Mouse (Mus musculus) MEL (cell line): ENCODE data around the gene Rasl10b. TPM values are rescaled to one million over a fixed set of nuclear protein-coding genes. Genes with fewer than 3 reads are reported as not detected.

Experiments
- DNase-seq: peaks from one replicate; pipeline ENCODE4 v3.0.0; 2011; ENCODE audit warnings: low read depth, low spot score
- H3K27ac ChIP-seq: 2 replicates; pipeline ENCODE4 v1.5.1; 2012; ENCODE audit warnings: low read depth, mild to moderate bottlenecking, control low read depth, low read length, moderate library complexity; ENCODE audit not compliant: control insufficient read depth
- H3K27me3 ChIP-seq, 2 experiments: fragments of 150-350 bp in 1 of 2; sonication (generic) in 1 of 2; 2 replicates each; pipeline ENCODE4 v1.6.1; 2012; ENCODE audit warnings: low read length in 2 of 2, mild to moderate bottlenecking in 2 of 2, improper control_type of control experiment in 1 of 2, moderate library complexity in 1 of 2; ENCODE audit not compliant: insufficient read depth in 2 of 2, control insufficient read depth in 1 of 2
- H3K36me3 ChIP-seq, 2 experiments: 2 replicates each; pipeline ENCODE4 v1.6.1; 2012 to 2014; ENCODE audit warnings: low read length in 2 of 2, improper control_type of control experiment in 1 of 2, inconsistent platforms in 1 of 2, mild to moderate bottlenecking in 1 of 2; ENCODE audit not compliant: insufficient read depth in 2 of 2, control insufficient read depth in 1 of 2
- H3K4me1 ChIP-seq, 2 experiments: fragments of 150-350 bp in 1 of 2; sonication (generic) in 1 of 2; 2 replicates each; pipeline ENCODE4 v1.6.1; 2012; ENCODE audit warnings: low read length in 2 of 2, improper control_type of control experiment in 1 of 2, mild to moderate bottlenecking in 1 of 2; ENCODE audit not compliant: insufficient read depth in 2 of 2, control insufficient read depth in 1 of 2
- H3K4me3 ChIP-seq, 2 experiments: fragments of 150-350 bp in 1 of 2; sonication (generic) in 1 of 2; 2 replicates each; pipeline ENCODE4 v1.5.1; 2012; ENCODE audit warnings: low read depth in 2 of 2, low read length in 2 of 2, mild to moderate bottlenecking in 2 of 2, moderate library complexity in 2 of 2, control low read depth in 1 of 2, improper control_type of control experiment in 1 of 2; ENCODE audit not compliant: control insufficient read depth in 1 of 2, insufficient read depth in 1 of 2
- H3K79me2 ChIP-seq: 2 replicates; pipeline ENCODE4 v1.6.1; 2012; ENCODE audit warnings: mild to moderate bottlenecking, low read length, moderate library complexity; ENCODE audit not compliant: control insufficient read depth, poor library complexity, insufficient read depth
- H3K9ac ChIP-seq: 2 replicates; pipeline ENCODE4 v1.6.1; 2012; ENCODE audit warnings: low read depth, mild to moderate bottlenecking, control low read depth, low read length, moderate library complexity; ENCODE audit not compliant: control insufficient read depth, poor library complexity, severe bottlenecking
- H3K9me3 ChIP-seq: fragments of 150-350 bp; sonication (generic); replicated peaks from 2 replicates; pipeline ENCODE4 v1.6.1; 2012; ENCODE audit warnings: mild to moderate bottlenecking, low read length, improper control_type of control experiment, moderate library complexity; ENCODE audit not compliant: insufficient read depth
- CHD2 ChIP-seq: IDR thresholded peaks from 2 replicates; pipeline ENCODE4 v1.6.1; 2011; ENCODE audit warnings: low read length, improper control_type of control experiment
- E2F4 ChIP-seq: IDR thresholded peaks from 2 replicates; pipeline ENCODE4 v1.6.1; 2011; ENCODE audit warnings: low read depth, low read length, improper control_type of control experiment, borderline replicate concordance
- ELF1 ChIP-seq: IDR thresholded peaks from 2 replicates; pipeline ENCODE4 v1.6.1; 2014; ENCODE audit warnings: low read depth, mild to moderate bottlenecking, inconsistent platforms, low read length, improper control_type of control experiment, moderate library complexity
- ETS1 ChIP-seq: IDR thresholded peaks from 2 replicates; pipeline ENCODE4 v1.6.1; 2012; ENCODE audit warnings: low read depth, mild to moderate bottlenecking, inconsistent platforms, low read length, improper control_type of control experiment, moderate library complexity
- GATA1 ChIP-seq: IDR thresholded peaks from 2 replicates; pipeline ENCODE4 v1.6.1; 2011; ENCODE audit warnings: low read depth, low read length, improper control_type of control experiment
- JUND ChIP-seq: IDR thresholded peaks from 2 replicates; pipeline ENCODE4 v1.6.1; 2011; ENCODE audit warnings: low read depth, mild to moderate bottlenecking, improper control_type of control experiment, low read length
- KAT2A ChIP-seq: conservative IDR thresholded peaks from 2 replicates; pipeline ENCODE4 v1.6.1; 2012; ENCODE audit warnings: low read depth, low read length, improper control_type of control experiment, inconsistent platforms
- MAX ChIP-seq: IDR thresholded peaks from 2 replicates; pipeline ENCODE4 v1.6.1; 2011; ENCODE audit warnings: low read length, improper control_type of control experiment
- MAZ ChIP-seq: IDR thresholded peaks from 2 replicates; pipeline ENCODE4 v1.6.1; 2012; ENCODE audit warnings: low read depth, mild to moderate bottlenecking, inconsistent platforms, low read length, improper control_type of control experiment
- MYB ChIP-seq: IDR thresholded peaks from 2 replicates; pipeline ENCODE4 v1.6.1; 2011; ENCODE audit warnings: mild to moderate bottlenecking, low read depth, low read length, improper control_type of control experiment
- MYC ChIP-seq: IDR thresholded peaks from 2 replicates; pipeline ENCODE4 v1.6.1; 2011; ENCODE audit warnings: low read depth, mild to moderate bottlenecking, low read length, improper control_type of control experiment, moderate library complexity
- NELFE ChIP-seq: IDR thresholded peaks from 2 replicates; pipeline ENCODE4 v1.6.1; 2011; ENCODE audit warnings: low read depth, low read length, improper control_type of control experiment
- NRF1 ChIP-seq: IDR thresholded peaks from 2 replicates; pipeline ENCODE4 v1.6.1; 2014; ENCODE audit warnings: low read depth, mild to moderate bottlenecking, inconsistent platforms, low read length, improper control_type of control experiment, moderate library complexity; ENCODE audit not compliant: poor library complexity, insufficient read depth, severe bottlenecking
- POLR2A ChIP-seq, 2 experiments: IDR thresholded peaks; 2 replicates each; pipeline ENCODE4 v1.6.1; 2011 to 2012; ENCODE audit warnings: low read length in 2 of 2, mild to moderate bottlenecking in 2 of 2, control low read depth in 1 of 2, improper control_type of control experiment in 1 of 2, low read depth in 1 of 2, moderate library complexity in 1 of 2; ENCODE audit not compliant: control insufficient read depth in 1 of 2, insufficient read depth in 1 of 2, poor library complexity in 1 of 2
- RAD21 ChIP-seq: IDR thresholded peaks from 2 replicates; pipeline ENCODE4 v1.6.1; 2011; ENCODE audit warnings: mild to moderate bottlenecking, low read depth, low read length, improper control_type of control experiment
- RCOR1 ChIP-seq: IDR thresholded peaks from 2 replicates; pipeline ENCODE4 v1.6.1; 2012; ENCODE audit warnings: low read depth, mild to moderate bottlenecking, inconsistent platforms, low read length, improper control_type of control experiment
- SIN3A ChIP-seq: IDR thresholded peaks from 2 replicates; pipeline ENCODE4 v1.6.1; 2012; ENCODE audit warnings: low read length, improper control_type of control experiment, inconsistent platforms
- TAL1 ChIP-seq: IDR thresholded peaks from 2 replicates; pipeline ENCODE4 v1.6.1; 2012; ENCODE audit warnings: mild to moderate bottlenecking, inconsistent platforms, low read length, moderate library complexity, mixed read lengths
- TCF12 ChIP-seq: IDR thresholded peaks from 2 replicates; pipeline ENCODE4 v1.6.1; 2014; ENCODE audit warnings: low read depth, mild to moderate bottlenecking, inconsistent platforms, low read length, improper control_type of control experiment, moderate library complexity
- USF1 ChIP-seq: IDR thresholded peaks from 2 replicates; pipeline ENCODE4 v1.6.1; 2014; ENCODE audit warnings: low read depth, mild to moderate bottlenecking, inconsistent platforms, low read length, improper control_type of control experiment, moderate library complexity
- USF2 ChIP-seq, 2 experiments: IDR thresholded peaks; 2 replicates each; pipeline ENCODE4 v1.6.1; 2011 to 2012; ENCODE audit warnings: improper control_type of control experiment in 2 of 2, low read length in 2 of 2, borderline replicate concordance in 1 of 2, inconsistent platforms in 1 of 2, low read depth in 1 of 2, mild to moderate bottlenecking in 1 of 2; ENCODE audit not compliant: insufficient read depth in 1 of 2
- ZC3H11A ChIP-seq: IDR thresholded peaks from 2 replicates; pipeline ENCODE4 v1.6.1; 2012; ENCODE audit warnings: low read depth, mild to moderate bottlenecking, inconsistent platforms, low read length, improper control_type of control experiment
- ZKSCAN1 ChIP-seq: IDR thresholded peaks from 2 replicates; pipeline ENCODE4 v1.6.1; 2012; ENCODE audit warnings: low read depth, mild to moderate bottlenecking, inconsistent platforms, low read length, improper control_type of control experiment, moderate library complexity
- ZNF384 ChIP-seq: IDR thresholded peaks from 2 replicates; pipeline ENCODE4 v1.6.1; 2012; ENCODE audit warnings: low read depth, mild to moderate bottlenecking, inconsistent platforms, low read length, improper control_type of control experiment
- polyA plus RNA-seq, 2 experiments: library from polyadenylated mRNA; stranded (reverse) in 1 of 2; unstranded in 1 of 2; fragments of >175 nt in 1 of 2; fragments of >200 nt in 1 of 2; gene quantifications; 2 replicates each; pipeline versions ENCODE4 v1.2.1 to v1.2.4; 2012; ENCODE audit warnings: low replicate concordance in 2 of 2, low read depth in 1 of 2; ENCODE audit not compliant: insufficient read length in 2 of 2, insufficient read depth in 1 of 2, missing spikeins in 1 of 2
- total RNA-seq: library from RNA; depleted of rRNA; stranded (reverse); fragments of 300-350 nt; gene quantifications from 2 replicates; pipeline ENCODE4 v1.2.3, GENCODE M21; 2012; rRNA removed

The Rasl10b gene
- total RNA-seq (not detected in 2 replicates), polyA plus RNA-seq (under 1 TPM in 1 of 2 experiments, not detected in 1; 0.04 TPM)

- no peak for DNase-seq
- Histone ChIP-seq H3K4me1 (no peaks in the 10 kb centered on the region), H3K79me2 (no peaks in the 10 kb centered on the region), H3K27me3 (peaks cover 2 to 8% of the 10 kb centered on the region in 2 experiments; a peak in 3 of 4 replicates), H3K4me3 (no peak within 1 kb of the TSS), H3K27ac (no peak within 1 kb of the TSS), H3K9ac (no peak within 1 kb of the TSS), H3K36me3 (no peaks in the 10 kb centered on the region), H3K9me3 (no peaks in the 10 kb centered on the region)
- no peak for TF ChIP-seq CHD2
- no peak for TF ChIP-seq POLR2A (IDR thresholded peaks at IDR 0.05; ENCODE audit: control insufficient read depth in 1 of 2, insufficient read depth in 1 of 2, low read depth in 1 of 2, low read length in 2 of 2, poor library complexity in 1 of 2)
- TF ChIP-seq ZKSCAN1, result no peak
- TF ChIP-seq MYC, result no peak
- no peak for TF ChIP-seq NRF1
- no peak for TF ChIP-seq ETS1
- no peak for TF ChIP-seq E2F4
- no peak for TF ChIP-seq ZNF384
- TF ChIP-seq ZC3H11A, result no peak
- no peak for TF ChIP-seq MYB
- TF ChIP-seq RAD21, result no peak
Measured at GRCm38 (mm10) chr11:83409087-83409754, at the start of gene Rasl10b. Gene Rasl10b, plus strand, starts transcription at chr11:83409137.

GRCm38 (mm10) chr11:83364656-83365055 is 44.3 kb upstream of the Rasl10b start:
- Histone ChIP-seq H3K79me2 (no peaks in the 10 kb centered on the region), H3K9ac (no peak overlapping the region), H3K4me1 (no peaks in the 10 kb centered on the region), H3K9me3 (no peaks in the 10 kb centered on the region), H3K36me3 (peaks cover 0 to 32% of the 10 kb centered on the region in 2 experiments; a peak in 2 of 4 replicates), H3K27me3 (no peaks in the 10 kb centered on the region), H3K27ac (no peak overlapping the region), H3K4me3 (no peak overlapping the region)
- TF ChIP-seq TCF12, result no peak
- no peak for TF ChIP-seq ELF1
- no peak for TF ChIP-seq RCOR1
- TF ChIP-seq ZC3H11A, result no peak
- TF ChIP-seq JUND, result no peak
- TF ChIP-seq GATA1, result no peak
- TF ChIP-seq MAX, result no peak
- TF ChIP-seq USF2 (IDR thresholded peaks at IDR 0.05; ENCODE audit: borderline replicate concordance in 1 of 2, insufficient read depth in 1 of 2, low read depth in 1 of 2, low read length in 2 of 2), result no peak
- no peak for TF ChIP-seq NELFE
- no peak for TF ChIP-seq KAT2A
- no peak for TF ChIP-seq USF1
- TF ChIP-seq SIN3A, result no peak
- no peak for TF ChIP-seq CHD2
- TF ChIP-seq MAZ, result no peak
- TF ChIP-seq TAL1, result no peak
- DNase-seq, result no peak
